Mouse (Mus musculus): ENCODE results near the gene Lmcd1.

- TF ChIP-seq CTCF (IDR thresholded peaks at IDR 0.05; ENCODE audit: borderline replicate concordance, control insufficient read depth, extremely low read depth, insufficient read depth, low read length, poor library complexity) = no peak
- TF ChIP-seq POLR2A (IDR thresholded peaks at IDR 0.05; ENCODE audit: control insufficient read depth, extremely low read depth, insufficient read depth, low read length, poor library complexity) = no peak
Observed at GRCm38 (mm10) chr6:112330520-112331222, 57.1 kb downstream of the Lmcd1 start.

All from thymus, adult 2 months (tissue).